7 mouse cellular contexts compared by ENCODE assay signal in genomic region chr4:95897236-95897874, GRCm38 (mm10).
DNase-seq lines count a peak whose midpoint lies in the region; ATAC-seq and TF ChIP-seq lines count a peak whose summit lies in the region.

No protein-coding gene starts in this region.

- no peak overlapping the region for H3K27ac ChIP-seq in hindbrain, embryonic 16.5 days (ENCODE audit: low read depth, low read length)
- 0 out of 2 replicates have a peak overlapping the region, but pooled peaks have one; percentile 12 for H3K27ac ChIP-seq in lung, postnatal 0 days (ENCODE audit: low read length)
- H3K27ac ChIP-seq in cerebellum, adult 2 months (ENCODE audit: insufficient read depth, low read length): no peak overlapping the region

- peak; percentile 49; the same call in 1 of the 2 replicates for ATAC-seq in hindbrain, embryonic 16.5 days
- peak; percentile 86 for ATAC-seq in lung, postnatal 0 days
- no peak for ATAC-seq in megakaryocyte-erythroid progenitor cell, adult 5-6 weeks (replicated peaks; ENCODE audit: low FRiP score, low TSS enrichment, poor library complexity, severe bottlenecking)

- TF ChIP-seq EP300 in lung, postnatal 0 days (IDR thresholded peaks at IDR 0.05): peak; percentile 63; the same call in 1 of the 2 replicates

- no peaks in the 10 kb centered on the region for H3K27me3 ChIP-seq in hindbrain, embryonic 16.5 days (replicated peaks; ENCODE audit: control insufficient read depth, insufficient read depth, low read length)
- H3K27me3 ChIP-seq in lung, postnatal 0 days (replicated peaks; ENCODE audit: insufficient read depth, low read length): no peaks in the 10 kb centered on the region
- H3K27me3 ChIP-seq in cerebellum, adult 2 months (ENCODE audit: control insufficient read depth, insufficient read depth, low read length): no peaks in the 10 kb centered on the region

- no peak for TF ChIP-seq POLR2A in cerebellum, adult 2 months (IDR thresholded peaks at IDR 0.05; ENCODE audit: borderline replicate concordance, insufficient read depth, low read length)

- TF ChIP-seq CTCF in lung, postnatal 0 days (IDR thresholded peaks at IDR 0.05): peak; percentile 37
- TF ChIP-seq CTCF in cerebellum, adult 2 months (IDR thresholded peaks at IDR 0.05; ENCODE audit: borderline replicate concordance, insufficient read depth, low read depth, low read length): no peak

- no peak overlapping the region for H3K4me2 ChIP-seq in hindbrain, embryonic 16.5 days (ENCODE audit: low read length)
- no peak overlapping the region for H3K4me2 ChIP-seq in lung, postnatal 0 days (replicated peaks; ENCODE audit: low read depth, low read length)

- 66% methylated on average over 7 of the region's 7 CpGs for WGBS in hindbrain, embryonic 16.5 days
- WGBS in lung, postnatal 0 days: 40% methylated on average over 7 of the region's 7 CpGs
- 42% methylated on average over 7 of the region's 7 CpGs for WGBS in cerebellum, adult 2 months

- H3K9me3 ChIP-seq in hindbrain, embryonic 16.5 days (ENCODE audit: control insufficient read depth, low read length): no peaks in the 10 kb centered on the region
- no peaks in the 10 kb centered on the region for H3K9me3 ChIP-seq in lung, postnatal 0 days (ENCODE audit: low read length)

- H3K4me3 ChIP-seq in hindbrain, embryonic 16.5 days (ENCODE audit: low read length): no peak overlapping the region
- no peak overlapping the region for H3K4me3 ChIP-seq in lung, postnatal 0 days (ENCODE audit: low read depth, low read length)
- H3K4me3 ChIP-seq in cerebellum, adult 2 months (replicated peaks; ENCODE audit: insufficient read depth, low read depth, low read length): no peak overlapping the region

- peak; percentile 27 for DNase-seq in urinary bladder, postnatal 14 days (ENCODE audit: low spot score)
- no peak for DNase-seq in urinary bladder, postnatal 36 days (ENCODE audit: low spot score in 2 of 2)
- peak; percentile 86 for DNase-seq in lung, postnatal 0 days (ENCODE audit: low spot score)
- DNase-seq in kidney, adult 8-10 months: no peak
- no peak for DNase-seq in cerebellum, adult 2 months

- H3K4me1 ChIP-seq in hindbrain, embryonic 16.5 days (ENCODE audit: control insufficient read depth, insufficient read depth, low read depth, low read length): peaks cover 8% of the 10 kb centered on the region
- peaks cover 19% of the 10 kb centered on the region; the same call in 1 of the 2 replicates for H3K4me1 ChIP-seq in lung, postnatal 0 days (ENCODE audit: insufficient read depth, low read depth, low read length)
- no peaks in the 10 kb centered on the region for H3K4me1 ChIP-seq in cerebellum, adult 2 months (ENCODE audit: control insufficient read depth, insufficient read depth, low read length)

- H3K36me3 ChIP-seq in hindbrain, embryonic 16.5 days (ENCODE audit: control insufficient read depth, insufficient read depth, low read length): no peaks in the 10 kb centered on the region
- no peaks in the 10 kb centered on the region for H3K36me3 ChIP-seq in lung, postnatal 0 days (ENCODE audit: insufficient read depth, low read length)

- no peak overlapping the region for H3K9ac ChIP-seq in hindbrain, embryonic 16.5 days (ENCODE audit: low read depth, low read length)
- H3K9ac ChIP-seq in lung, postnatal 0 days (replicated peaks; ENCODE audit: low read depth): no peak overlapping the region

Comparison
In these comparisons a context has a peak if more than half of its experiments do, and no peak if none do; other contexts are left out.
1. DNase-seq: peak in urinary bladder, postnatal 14 days (single experiment) and lung, postnatal 0 days (single experiment); none in urinary bladder, postnatal 36 days (0 of 2), kidney, adult 8-10 months (0 of 2) and cerebellum, adult 2 months (0 of 2).